ENCODE assay signal across 13 mouse cellular contexts in genomic region chr3:96931261-96931681, GRCm38 (mm10). TPM values are rescaled to one million over a fixed set of nuclear protein-coding genes. Genes with fewer than 3 reads are reported as not detected.
DNase-seq lines count a peak whose midpoint lies in the region; ATAC-seq lines count a peak whose summit lies in the region.
"Had no signal": no experiment of that assay in that cellular context is flagged by ENCODE, and none has a peak within 500 bp of the region (broad histone marks: within the 10 kb centered on the region; RNA-seq: fewer than 3 reads in every experiment).

No protein-coding gene starts in this region.

- H3K9me3 ChIP-seq in midbrain, embryonic 10.5 days (replicated peaks): no peaks in the 10 kb centered on the region
- no peaks in the 10 kb centered on the region for H3K9me3 ChIP-seq in midbrain, embryonic 15.5 days
- no peaks in the 10 kb centered on the region for H3K9me3 ChIP-seq in hindbrain, embryonic 16.5 days (ENCODE audit: control insufficient read depth, low read length)
- H3K9me3 ChIP-seq in liver, embryonic 11.5 days (ENCODE audit: control insufficient read depth, low read length): no peaks in the 10 kb centered on the region
- H3K9me3 ChIP-seq: liver, embryonic 15.5 days; megakaryocyte, embryonic 14.5 days had no signal

- H3K27me3 ChIP-seq in midbrain, embryonic 10.5 days (ENCODE audit: low read depth, poor library complexity, severe bottlenecking): peaks cover 82% of the 10 kb centered on the region
- H3K27me3 ChIP-seq in midbrain, embryonic 15.5 days (replicated peaks): peaks cover 6% of the 10 kb centered on the region; the same call in 1 of the 2 replicates
- no peaks in the 10 kb centered on the region; the same call in 1 of the 2 replicates for H3K27me3 ChIP-seq in hindbrain, embryonic 16.5 days (replicated peaks; ENCODE audit: control insufficient read depth, insufficient read depth, low read length)
- H3K27me3 ChIP-seq in liver, embryonic 11.5 days (replicated peaks; ENCODE audit: control insufficient read depth, insufficient read depth, low read length): no peaks in the 10 kb centered on the region

- 0 out of 2 replicates have a peak overlapping the region, but pooled peaks have one; percentile 38 for H3K27ac ChIP-seq in midbrain, embryonic 10.5 days (replicated peaks)
- no peak overlapping the region for H3K27ac ChIP-seq in midbrain, embryonic 15.5 days
- H3K27ac ChIP-seq in hindbrain, embryonic 16.5 days (ENCODE audit: low read depth, low read length): no peak overlapping the region
- H3K27ac ChIP-seq in liver, embryonic 11.5 days (ENCODE audit: low read depth, low read length): no peak overlapping the region
- H3K27ac ChIP-seq: liver, embryonic 15.5 days had no signal

- H3K4me3 ChIP-seq in midbrain, embryonic 10.5 days: no peak overlapping the region; the same call in 1 of the 2 replicates
- H3K4me3 ChIP-seq in midbrain, embryonic 15.5 days: no peak overlapping the region
- H3K4me3 ChIP-seq in hindbrain, embryonic 16.5 days (ENCODE audit: low read length): no peak overlapping the region
- H3K4me3 ChIP-seq in liver, embryonic 11.5 days (ENCODE audit: low read depth, low read length): no peak overlapping the region
- H3K4me3 ChIP-seq: liver, embryonic 15.5 days; megakaryocyte, embryonic 14.5 days had no signal

- H3K9ac ChIP-seq in midbrain, embryonic 15.5 days: no peak overlapping the region
- no peak overlapping the region for H3K9ac ChIP-seq in hindbrain, embryonic 16.5 days (ENCODE audit: low read depth, low read length)
- H3K9ac ChIP-seq in liver, embryonic 11.5 days (ENCODE audit: low read depth, low read length): no peak overlapping the region
- H3K9ac ChIP-seq: liver, embryonic 15.5 days had no signal

- peaks cover 28% of the 10 kb centered on the region for H3K4me1 ChIP-seq in midbrain, embryonic 10.5 days
- H3K4me1 ChIP-seq in midbrain, embryonic 15.5 days: peaks cover 6% of the 10 kb centered on the region; the same call in 1 of the 2 replicates
- peaks cover 3% of the 10 kb centered on the region; the same call in 1 of the 2 replicates for H3K4me1 ChIP-seq in hindbrain, embryonic 16.5 days (ENCODE audit: control insufficient read depth, insufficient read depth, low read depth, low read length)
- H3K4me1 ChIP-seq in liver, embryonic 11.5 days (replicated peaks; ENCODE audit: control insufficient read depth, insufficient read depth, low read length): no peaks in the 10 kb centered on the region
- H3K4me1 ChIP-seq: liver, embryonic 15.5 days; megakaryocyte, embryonic 14.5 days had no signal

- no peak for ATAC-seq in midbrain, embryonic 15.5 days (replicated peaks)
- ATAC-seq in hindbrain, embryonic 16.5 days: peak; percentile 68; the same call in 1 of the 2 replicates
- no peak for ATAC-seq in liver, embryonic 11.5 days (replicated peaks; ENCODE audit: low FRiP score)
- ATAC-seq in erythroid progenitor cell, adult 5-6 weeks (replicated peaks; ENCODE audit: low FRiP score, poor library complexity, severe bottlenecking): no peak

- 18% methylated on average over 5 of the region's 5 CpGs for WGBS in midbrain, embryonic 10.5 days
- 14% methylated on average over 5 of the region's 5 CpGs for WGBS in midbrain, embryonic 15.5 days
- WGBS in hindbrain, embryonic 16.5 days: 9% methylated on average over 5 of the region's 5 CpGs
- WGBS in liver, embryonic 11.5 days: 60% methylated on average over 5 of the region's 5 CpGs

- H3K36me3 ChIP-seq in midbrain, embryonic 10.5 days: no peaks in the 10 kb centered on the region
- H3K36me3 ChIP-seq in midbrain, embryonic 15.5 days (replicated peaks): no peaks in the 10 kb centered on the region
- H3K36me3 ChIP-seq in hindbrain, embryonic 16.5 days (ENCODE audit: control insufficient read depth, insufficient read depth, low read length): no peaks in the 10 kb centered on the region
- H3K36me3 ChIP-seq in liver, embryonic 11.5 days (ENCODE audit: control insufficient read depth, insufficient read depth, low read length): no peaks in the 10 kb centered on the region
- H3K36me3 ChIP-seq: liver, embryonic 15.5 days had no signal

- no peak overlapping the region for H3K4me2 ChIP-seq in midbrain, embryonic 15.5 days
- H3K4me2 ChIP-seq in hindbrain, embryonic 16.5 days (ENCODE audit: low read length): no peak overlapping the region
- H3K4me2 ChIP-seq in liver, embryonic 11.5 days: no peak overlapping the region
- H3K4me2 ChIP-seq: liver, embryonic 15.5 days had no signal

- DNase-seq in adrenal gland, postnatal 14 days: peak; percentile 18
- DNase-seq in adrenal gland, adult 18-20 months (ENCODE audit: low spot score in 2 of 2): no peak
- peak; percentile 48 for DNase-seq in midbrain, embryonic 10.5 days (ENCODE audit: low spot score)
- DNase-seq in lung, postnatal 10 days: no peak
- DNase-seq in liver, embryonic 11.5 days (ENCODE audit: low spot score): no peak
- DNase-seq: adrenal gland, adult 8-10 months; cerebellum, adult 2 months had no signal

RNA-seq across cellular contexts. Expression of gene Gja8, which starts 5.5 kb away (rescaled TPM):
- not detected in 2 replicates for total RNA-seq in adrenal gland, postnatal 14 days (2021)
- total RNA-seq in adrenal gland, adult 18-20 months (2021): not detected
- polyA plus RNA-seq in midbrain, embryonic 10.5 days (2016; fragmentation: Nextera tagmentation; extraction: Ambion mirVana): 0.02 TPM in 2 replicates
- 0.04 and 0.05 TPM in 2 replicates for polyA plus RNA-seq in midbrain, embryonic 15.5 days (2015; fragmentation: Nextera tagmentation; extraction: Ambion mirVana)
- polyA plus RNA-seq in hindbrain, embryonic 16.5 days (2015; fragmentation: Nextera tagmentation; extraction: Ambion mirVana): 0.03 and 0.04 TPM in 2 replicates
- not detected in 2 replicates for polyA plus RNA-seq in liver, embryonic 11.5 days (2014; fragmentation: Nextera tagmentation; extraction: Ambion mirVana)
- total RNA-seq in erythroid progenitor cell, adult 5-6 weeks (2015; ENCODE audit: low replicate concordance): not detected in 2 replicates
- total RNA-seq in erythroid progenitor cell, adult 5-6 weeks (2017; ENCODE audit: low replicate concordance): not detected in 2 replicates
- total RNA-seq: adrenal gland, adult 8-10 months; layer of hippocampus, postnatal 14 days had no signal
- polyA plus RNA-seq: cerebellum, adult 2 months; liver, embryonic 15.5 days had no signal

RNA-seq across cellular contexts. Expression of gene Gpr89, which starts 26.1 kb away (rescaled TPM):
- 27.0 and 29.2 TPM in 2 replicates for total RNA-seq in adrenal gland, postnatal 14 days (2021)
- total RNA-seq in adrenal gland, adult 18-20 months (2021): 10 to 100 TPM; 25.9 to 35.0 TPM
- 34.6 and 36.7 TPM in 2 replicates for polyA plus RNA-seq in midbrain, embryonic 10.5 days (2016; fragmentation: Nextera tagmentation; extraction: Ambion mirVana)
- 37.6 and 40.5 TPM in 2 replicates for polyA plus RNA-seq in midbrain, embryonic 15.5 days (2015; fragmentation: Nextera tagmentation; extraction: Ambion mirVana)
- 35.1 and 41.1 TPM in 2 replicates for polyA plus RNA-seq in hindbrain, embryonic 16.5 days (2015; fragmentation: Nextera tagmentation; extraction: Ambion mirVana)
- 50.2 and 53.0 TPM in 2 replicates for polyA plus RNA-seq in liver, embryonic 11.5 days (2014; fragmentation: Nextera tagmentation; extraction: Ambion mirVana)
- 2.9 TPM in 1 of 2 replicates, not detected in the other for total RNA-seq in erythroid progenitor cell, adult 5-6 weeks (2015; ENCODE audit: low replicate concordance)
- 1.6 and 3.5 TPM in 2 replicates for total RNA-seq in erythroid progenitor cell, adult 5-6 weeks (2017; ENCODE audit: low replicate concordance)

RNA-seq across cellular contexts. Expression of gene Gja5, which starts 26.8 kb away (rescaled TPM):
- total RNA-seq in adrenal gland, postnatal 14 days (2021): 3.4 and 4.0 TPM in 2 replicates
- 1 to 10 TPM; 1.3 to 2.3 TPM for total RNA-seq in adrenal gland, adult 18-20 months (2021)
- polyA plus RNA-seq in midbrain, embryonic 10.5 days (2016; fragmentation: Nextera tagmentation; extraction: Ambion mirVana): 7.2 and 10.1 TPM in 2 replicates
- polyA plus RNA-seq in midbrain, embryonic 15.5 days (2015; fragmentation: Nextera tagmentation; extraction: Ambion mirVana): 3.1 and 4.7 TPM in 2 replicates
- 2.1 and 3.3 TPM in 2 replicates for polyA plus RNA-seq in hindbrain, embryonic 16.5 days (2015; fragmentation: Nextera tagmentation; extraction: Ambion mirVana)
- 1.8 and 2.2 TPM in 2 replicates for polyA plus RNA-seq in liver, embryonic 11.5 days (2014; fragmentation: Nextera tagmentation; extraction: Ambion mirVana)
- total RNA-seq in erythroid progenitor cell, adult 5-6 weeks (2015; ENCODE audit: low replicate concordance): not detected in 2 replicates
- total RNA-seq in erythroid progenitor cell, adult 5-6 weeks (2017; ENCODE audit: low replicate concordance): 0.39 TPM in 1 of 2 replicates, not detected in the other

Comparison
In these comparisons a context has a peak if more than half of its experiments do, and no peak if none do; other contexts are left out.
1. DNase-seq: peak in adrenal gland, postnatal 14 days (single experiment) and midbrain, embryonic 10.5 days (single experiment); none in adrenal gland, adult 18-20 months (0 of 2), lung, postnatal 10 days (single experiment) and liver, embryonic 11.5 days (single experiment).